Mouse (Mus musculus) layer of hippocampus, adult 2 months (tissue): ENCODE measurements at regions not wholly inside any gene's neighbourhood (a gene's known extent, or its start where the extent isn't known, plus 50 kb on each side); places are given as distances from the start of the nearest gene placed in this dataset.

Experiments
- DNase-seq, 2 experiments: peaks; one replicate each; pipeline ENCODE4 v3.0.0; 2022; ENCODE audit warnings: low spot score in 2 of 2
- H3K27ac ChIP-seq: fragments of 200-600 bp; 2 replicates; pipeline ENCODE4 v1.8.1; 2022
- H3K4me3 ChIP-seq: fragments of 200-600 bp; 2 replicates; pipeline ENCODE4 v1.8.1; 2022; ENCODE audit warnings: mild to moderate bottlenecking
- CTCF ChIP-seq: fragments of 200-600 bp; conservative IDR thresholded peaks from 2 replicates; pipeline ENCODE4 v1.8.1; 2022; ENCODE audit warnings: antibody characterized with exemption, mild to moderate bottlenecking, moderate library complexity

DNA sequence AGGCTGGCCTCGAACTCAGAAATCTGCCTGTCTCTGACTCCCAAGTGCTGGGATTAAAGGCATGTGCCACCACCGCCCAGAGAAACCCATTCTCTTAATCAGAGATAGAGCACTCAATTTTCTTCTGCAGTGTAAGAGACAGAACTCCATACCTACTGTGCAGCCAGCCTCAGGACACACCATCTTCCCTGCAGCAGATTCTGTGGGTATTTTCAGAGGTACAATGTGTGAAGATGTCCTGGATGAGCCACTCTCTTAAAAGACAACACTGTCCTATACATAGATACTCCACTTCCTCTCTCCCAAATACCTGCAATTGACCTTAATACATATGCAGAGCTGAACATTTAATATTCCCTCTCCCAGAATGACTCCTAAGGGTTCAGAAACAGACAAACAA is 111.5 kb downstream of the Nr1d2 start:
- Histone ChIP-seq H3K27ac (no peak overlapping the region), H3K4me3 (no peak overlapping the region)
- no peak for DNase-seq
- TF ChIP-seq CTCF = no peak

DNA sequence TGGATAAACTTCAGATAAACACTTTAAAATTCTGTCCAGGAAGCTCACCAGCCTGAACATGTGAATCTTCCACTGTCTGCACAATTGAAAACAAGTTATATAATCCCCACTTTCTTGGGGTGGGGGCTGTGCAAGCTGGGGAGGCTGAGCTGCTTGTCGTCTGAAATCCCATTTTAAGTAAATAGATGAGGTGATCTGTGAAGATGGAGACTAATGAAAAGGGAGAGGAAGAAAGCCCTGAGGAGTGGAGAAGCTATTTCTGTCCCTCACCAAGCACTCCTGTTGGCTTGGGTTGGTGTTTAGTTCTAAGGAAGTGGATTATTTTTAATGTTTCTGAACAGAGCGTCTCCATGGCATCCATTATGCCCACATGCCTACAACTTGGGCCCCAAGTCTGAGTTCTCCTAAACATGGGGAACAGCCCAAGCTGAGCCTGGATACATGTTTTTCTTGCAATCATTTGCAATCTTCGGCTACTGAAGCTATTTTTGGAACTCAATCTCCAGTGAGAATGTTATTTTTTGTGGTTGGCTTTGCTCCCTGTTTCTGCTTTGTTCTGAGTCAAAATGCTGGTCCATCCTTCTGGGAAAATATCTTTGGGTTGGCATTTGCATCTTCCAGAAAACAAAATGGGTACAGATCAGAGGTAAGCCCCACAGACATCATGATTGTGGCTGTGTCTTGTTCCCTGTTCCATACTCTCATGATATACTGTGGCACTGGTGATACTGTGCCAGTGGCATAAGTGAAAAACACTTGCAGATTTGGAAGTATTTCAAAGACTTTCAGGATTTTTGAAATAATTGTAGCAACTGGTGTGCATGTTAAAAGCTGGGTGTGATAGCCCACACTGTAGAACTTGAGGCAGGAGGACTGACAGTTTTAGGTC is 131.8 kb downstream of the Nr1d2 start:
- TF ChIP-seq CTCF = no peak
- Histone ChIP-seq H3K4me3 (no peak overlapping the region), H3K27ac (peak overlapping the region; percentile 84)
- peak; percentile 48 to 59 for DNase-seq

DNA sequence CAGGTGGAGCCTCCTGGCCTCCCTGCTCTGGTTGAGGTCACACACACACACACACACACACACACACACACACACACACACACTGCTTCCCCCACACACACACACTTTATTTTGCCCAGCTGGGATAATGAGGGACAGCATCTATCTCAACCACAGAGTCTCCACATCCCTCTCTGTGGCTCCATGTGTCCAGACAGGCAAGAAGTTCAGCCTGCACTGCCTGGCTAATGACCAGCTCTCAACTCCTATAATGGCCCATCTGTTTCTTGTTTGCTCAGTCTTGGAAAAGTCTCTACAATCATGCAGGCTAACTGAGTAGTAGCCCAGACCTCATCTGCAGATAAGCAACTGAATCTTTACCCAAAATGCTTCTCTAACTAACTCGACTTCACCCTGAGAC is 133.3 kb downstream of the Nr1d2 start:
- DNase-seq = no peak
- peak overlapping the region; percentile 84 for H3K27ac ChIP-seq
- TF ChIP-seq CTCF = no peak
- H3K4me3 ChIP-seq = no peak overlapping the region

DNA sequence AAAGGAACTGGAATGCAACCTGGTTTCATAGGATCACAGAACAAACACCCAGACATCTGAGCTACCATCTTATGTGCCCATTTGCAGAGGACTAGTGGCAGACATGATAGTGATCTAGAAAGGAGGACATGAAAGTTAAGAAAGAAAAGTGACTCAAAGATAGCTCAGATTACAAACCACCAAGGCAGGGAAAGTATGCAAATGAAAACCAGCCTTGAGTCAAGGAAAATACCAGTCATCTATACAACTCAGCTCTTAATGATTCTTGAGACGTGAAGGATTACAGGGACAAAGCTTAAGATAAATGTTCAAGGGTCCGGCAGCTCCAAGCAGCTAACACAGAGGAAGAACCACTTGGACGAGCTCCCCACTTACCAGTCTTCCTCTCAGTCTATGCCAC is 138.7 kb downstream of the Nr1d2 start:
- TF ChIP-seq CTCF = no peak
- Histone ChIP-seq H3K4me3 (no peak overlapping the region), H3K27ac (no peak overlapping the region)
- no peak for DNase-seq
